Comparison of ENCODE assay signal across 31 mouse cellular contexts in the genomic region with DNA sequence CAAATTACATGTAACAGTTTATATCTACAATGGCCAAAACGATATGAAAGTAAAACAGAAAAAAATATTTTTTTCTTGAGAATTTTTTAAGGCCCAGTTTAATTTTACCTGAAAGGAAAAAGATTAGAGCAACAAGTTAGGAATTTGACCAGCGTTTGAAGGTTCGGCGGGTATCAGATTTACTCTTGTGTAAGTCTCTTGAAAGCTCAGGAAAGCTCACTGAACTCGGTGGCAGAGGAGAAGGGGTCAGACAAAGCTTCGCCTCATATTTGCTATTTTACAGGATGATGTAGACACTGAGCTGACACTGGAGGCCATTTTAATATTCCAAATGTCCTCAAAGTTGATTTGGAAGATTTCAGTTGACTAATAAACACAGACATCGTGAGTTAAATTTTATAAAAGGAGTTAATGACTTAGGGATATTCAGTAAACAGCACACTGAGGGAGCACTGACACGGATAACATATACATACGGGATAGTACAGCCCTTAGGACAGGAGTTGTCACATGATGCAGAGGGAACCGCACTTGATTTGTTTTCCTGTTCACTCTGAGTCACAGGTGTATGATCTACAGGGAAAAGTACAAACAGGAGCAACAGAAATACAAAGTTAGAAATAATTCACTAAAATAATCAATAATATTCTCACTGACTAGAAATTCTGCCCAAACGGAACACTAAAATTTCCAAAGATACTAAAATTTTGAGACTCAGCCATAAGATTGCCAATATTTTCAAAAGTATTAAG. TPM values are rescaled to one million over a fixed set of nuclear protein-coding genes. Genes with fewer than 3 reads are reported as not detected.
"Had no signal": no experiment of that assay in that cellular context is flagged by ENCODE, and none has a peak within 500 bp of the region (broad histone marks: within the 10 kb centered on the region; RNA-seq: fewer than 3 reads in every experiment).

No protein-coding gene starts in this region.

- H3K27me3 ChIP-seq: limb, embryonic 12.5 days; limb, embryonic 13.5 days; limb, embryonic 15.5 days; liver, embryonic 13.5 days; liver, embryonic 15.5 days; lung, embryonic 15.5 days; megakaryocyte, embryonic 14.5 days; midbrain, embryonic 12.5 days; midbrain, embryonic 13.5 days; midbrain, embryonic 15.5 days; neural tube, embryonic 12.5 days had no signal

- ATAC-seq: lung, postnatal 0 days; midbrain, embryonic 13.5 days; midbrain, embryonic 15.5 days; midbrain, embryonic 16.5 days had no signal

- H3K4me1 ChIP-seq: limb, embryonic 10.5 days; limb, embryonic 12.5 days; limb, embryonic 13.5 days; limb, embryonic 15.5 days; liver, embryonic 13.5 days; lung, embryonic 15.5 days; megakaryocyte, embryonic 14.5 days; midbrain, embryonic 10.5 days; midbrain, embryonic 12.5 days; midbrain, embryonic 13.5 days; midbrain, embryonic 15.5 days; neural tube, embryonic 12.5 days had no signal

- H3K4me2 ChIP-seq: limb, embryonic 12.5 days; limb, embryonic 13.5 days; limb, embryonic 15.5 days; liver, embryonic 13.5 days; liver, embryonic 15.5 days; lung, embryonic 14.5 days; lung, embryonic 15.5 days; midbrain, embryonic 11.5 days; midbrain, embryonic 12.5 days; midbrain, embryonic 13.5 days; midbrain, embryonic 15.5 days; neural tube, embryonic 12.5 days had no signal

- H3K9me3 ChIP-seq: limb, embryonic 10.5 days; limb, embryonic 12.5 days; limb, embryonic 13.5 days; limb, embryonic 15.5 days; liver, embryonic 13.5 days; liver, embryonic 15.5 days; lung, embryonic 15.5 days; midbrain, embryonic 10.5 days; midbrain, embryonic 12.5 days; midbrain, embryonic 13.5 days; midbrain, embryonic 15.5 days; neural tube, embryonic 12.5 days had no signal

- H3K36me3 ChIP-seq: limb, embryonic 15.5 days; midbrain, embryonic 15.5 days; neural tube, embryonic 12.5 days had no signal

- H3K27ac ChIP-seq: left cerebral cortex, adult 2 months; limb, embryonic 10.5 days; limb, embryonic 12.5 days; limb, embryonic 13.5 days; limb, embryonic 15.5 days; liver, embryonic 13.5 days; liver, embryonic 14.5 days; liver, embryonic 15.5 days; lung, embryonic 15.5 days; macrophage; midbrain, embryonic 10.5 days; midbrain, embryonic 12.5 days; midbrain, embryonic 13.5 days; midbrain, embryonic 15.5 days; neural tube, embryonic 12.5 days had no signal

- H3K4me3 ChIP-seq: left cerebral cortex, adult 2 months; limb, embryonic 10.5 days; limb, embryonic 12.5 days; limb, embryonic 13.5 days; limb, embryonic 15.5 days; liver, embryonic 13.5 days; liver, embryonic 15.5 days; lung, embryonic 15.5 days; megakaryocyte, embryonic 14.5 days; midbrain, embryonic 10.5 days; midbrain, embryonic 12.5 days; midbrain, embryonic 13.5 days; midbrain, embryonic 15.5 days; myocyte; neural tube, embryonic 12.5 days had no signal

- H3K9ac ChIP-seq: limb, embryonic 12.5 days; limb, embryonic 13.5 days; limb, embryonic 15.5 days; liver, embryonic 13.5 days; liver, embryonic 14.5 days; liver, embryonic 15.5 days; lung, embryonic 14.5 days; lung, embryonic 15.5 days; midbrain, embryonic 12.5 days; midbrain, embryonic 13.5 days; midbrain, embryonic 15.5 days; neural tube, embryonic 12.5 days had no signal

- DNase-seq: layer of hippocampus, postnatal 36 days; left cerebral cortex, postnatal 4 days; liver, embryonic 13.5 days; lung, adult 18-20 months; lung, adult 2 months; lung, embryonic 14.5 days; lung, postnatal 10 days; lung, postnatal 14 days; lung, postnatal 36 days; lung, postnatal 4 days; midbrain, embryonic 14.5 days had no signal

RNA-seq across cellular contexts. Expression of a gene that starts 27.9 kb away (rescaled TPM):
- total RNA-seq: midbrain, postnatal 0 days had no signal
